Mouse (Mus musculus) midbrain, embryonic 11.5 days (tissue): ENCODE measurements around the gene Snrpa1. TPM values are rescaled to one million over a fixed set of nuclear protein-coding genes. Genes with fewer than 3 reads are reported as not detected.

Experiments used
- ATAC-seq: fragments of 200-750 bp; cut with Nextera tagmentation; 2 replicates; pipeline ENCODE4 v1.8.0; 2017; ENCODE audit warnings: moderate TSS enrichment, moderate library complexity; ENCODE audit not compliant: low FRiP score
- DNase-seq: peaks from one replicate; pipeline ENCODE4 v3.0.0; 2015; ENCODE audit warnings: low spot score; ENCODE audit errors: missing footprints
- H3K27ac ChIP-seq: fragments of 300-500 bp; sonication (generic); 2 replicates; pipeline ENCODE4 v1.5.1; 2014; ENCODE audit warnings: low read depth, low read length
- H3K27me3 ChIP-seq: fragments of 300-500 bp; sonication (generic); 2 replicates; pipeline ENCODE4 v1.6.1; 2014; ENCODE audit warnings: mild to moderate bottlenecking, low read length, moderate library complexity, mixed read lengths; ENCODE audit not compliant: control insufficient read depth, insufficient read depth
- H3K36me3 ChIP-seq: fragments of 300-500 bp; sonication (generic); 2 replicates; pipeline ENCODE4 v1.6.1; 2014; ENCODE audit warnings: mild to moderate bottlenecking, low read length, moderate library complexity, mixed read lengths; ENCODE audit not compliant: control insufficient read depth, insufficient read depth
- H3K4me1 ChIP-seq: fragments of 300-500 bp; sonication (generic); 2 replicates; pipeline ENCODE4 v1.6.1; 2014; ENCODE audit warnings: low read length; ENCODE audit not compliant: control insufficient read depth, insufficient read depth
- H3K4me2 ChIP-seq: fragments of 300-500 bp; sonication (generic); 2 replicates; pipeline ENCODE4 v1.6.1; 2014; ENCODE audit warnings: mild to moderate bottlenecking, moderate library complexity
- H3K4me3 ChIP-seq: fragments of 300-500 bp; sonication (generic); 2 replicates; pipeline ENCODE4 v1.5.1; 2014; ENCODE audit warnings: low read depth, low read length
- H3K9ac ChIP-seq: fragments of 300-500 bp; sonication (generic); 2 replicates; pipeline ENCODE4 v1.6.1; 2014; ENCODE audit warnings: low read length
- H3K9me3 ChIP-seq: fragments of 300-500 bp; sonication (generic); 2 replicates; pipeline ENCODE4 v1.6.1; 2016; ENCODE audit warnings: low read length; ENCODE audit not compliant: control insufficient read depth
- WGBS: fragments of 180-500 bp; shearing (Covaris S2); extraction: QIAGEN DNeasy Blood & Tissue Kit; methylation state at CpG from one replicate; pipeline ENCODE4 v1.1.7; 2014; 5-methylcytosine and 5-hydroxymethylcytosine counted together
- polyA plus RNA-seq: library from polyadenylated mRNA; unstranded; fragments of >200 nt; fragmentation: Nextera tagmentation; extraction: Ambion mirVana; gene quantifications from 2 replicates; pipeline ENCODE4 v1.2.1, GENCODE M21; 2014

Gene Snrpa1
- polyA plus RNA-seq, 1 experiment from 2014 or later, result 230 TPM

DNA sequence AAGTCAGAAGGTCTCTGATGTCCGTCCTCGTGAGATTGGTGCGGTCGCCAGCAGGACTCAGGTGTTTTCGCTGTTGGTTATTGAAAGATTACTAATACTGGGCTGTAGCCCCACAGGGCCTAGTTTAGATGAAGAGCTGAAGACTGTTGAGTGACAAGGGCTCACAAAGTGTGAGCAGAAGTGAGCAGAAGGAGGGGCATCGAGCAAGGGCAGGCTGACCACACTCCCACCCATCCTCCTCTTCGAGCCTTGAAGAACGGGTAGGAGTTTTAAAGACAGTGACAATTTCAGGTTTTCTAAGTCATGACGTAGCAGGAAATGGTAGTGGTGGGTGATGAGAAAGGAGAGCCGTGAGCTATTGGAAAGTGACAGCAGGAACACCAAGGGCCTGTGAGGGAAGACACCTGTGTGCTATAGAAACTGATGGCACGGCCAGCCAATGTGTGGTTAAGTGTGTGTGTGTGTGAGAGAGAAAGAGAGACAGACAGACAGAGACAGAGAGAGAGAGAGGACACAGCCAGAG lies 57.1 kb downstream of the Snrpa1 start:
- H3K36me3 ChIP-seq, result no peaks in the 10 kb centered on the region
- no peak overlapping the region for H3K4me2 ChIP-seq
- H3K27me3 ChIP-seq, result no peaks in the 10 kb centered on the region
- H3K9me3 ChIP-seq, result no peaks in the 10 kb centered on the region
- DNase-seq, result no peak
- H3K27ac ChIP-seq, result no peak overlapping the region
- ATAC-seq, result no peak
- no peak overlapping the region for H3K4me3 ChIP-seq
- peaks cover 9% of the 10 kb centered on the region; the same call in 1 of the 2 replicates for H3K4me1 ChIP-seq
- WGBS, result 91% methylated on average over 11 of the region's 11 CpGs
- no peak overlapping the region for H3K9ac ChIP-seq

DNA sequence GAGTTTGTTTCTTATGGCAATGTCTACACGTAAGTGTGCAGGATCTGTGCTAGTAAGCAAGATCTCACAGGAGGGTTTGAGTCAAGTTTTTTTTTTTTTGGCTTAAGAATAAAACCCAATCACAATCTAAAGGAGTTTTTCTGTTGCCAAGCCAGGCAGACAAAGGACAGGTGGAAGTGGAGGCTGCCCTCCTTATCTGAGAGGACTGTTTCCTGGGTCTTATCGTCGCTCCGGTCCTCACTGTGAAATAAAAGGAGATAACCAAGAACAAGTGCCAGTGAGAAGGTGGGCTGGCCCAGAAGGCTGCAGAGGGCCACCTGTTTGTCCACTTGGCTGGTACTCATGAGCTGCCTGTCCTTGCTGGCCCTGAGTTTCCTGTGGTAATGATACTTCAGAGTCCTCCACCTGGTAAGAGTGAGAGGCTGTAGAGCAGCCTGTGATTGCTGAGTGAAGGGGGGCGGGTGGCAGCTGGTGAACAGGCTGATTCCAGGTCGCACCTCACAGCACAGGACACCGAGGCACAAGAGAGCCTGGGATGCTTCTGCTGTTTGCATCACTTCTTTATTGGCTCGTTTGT lies 58.2 kb downstream of the Snrpa1 start:
- H3K27ac ChIP-seq, result no peak overlapping the region
- no peaks in the 10 kb centered on the region for H3K27me3 ChIP-seq
- no peak for ATAC-seq
- no peaks in the 10 kb centered on the region for H3K36me3 ChIP-seq
- H3K4me1 ChIP-seq, result 0 out of 2 replicates have a peak, but pooled peaks cover 2% of the 10 kb centered on the region
- WGBS, result 82% methylated on average over 8 of the region's 8 CpGs
- no peak for DNase-seq
- no peaks in the 10 kb centered on the region for H3K9me3 ChIP-seq
- no peak overlapping the region for H3K9ac ChIP-seq
- no peak overlapping the region for H3K4me2 ChIP-seq
- H3K4me3 ChIP-seq, result no peak overlapping the region

- no peak for ATAC-seq
- Histone ChIP-seq H3K27me3 (no peaks in the 10 kb centered on the region), H3K27ac (no peak overlapping the region), H3K9me3 (no peaks in the 10 kb centered on the region), H3K36me3 (no peaks in the 10 kb centered on the region), H3K4me2 (no peak overlapping the region), H3K4me1 (0 out of 2 replicates have a peak, but pooled peaks cover 2% of the 10 kb centered on the region), H3K4me3 (no peak overlapping the region), H3K9ac (no peak overlapping the region)
- WGBS, result 91% methylated on average over 3 of the region's 3 CpGs
- no peak for DNase-seq
Observed at GRCm38 (mm10) chr7:66118046-66118445, 59.2 kb downstream of the Snrpa1 start.

GRCm38 (mm10) chr7:66118796-66119195 lies 60.0 kb downstream of the Snrpa1 start:
- Histone ChIP-seq H3K9ac (no peak overlapping the region), H3K27me3 (no peaks in the 10 kb centered on the region), H3K4me2 (no peak overlapping the region), H3K4me1 (no peaks in the 10 kb centered on the region), H3K4me3 (no peak overlapping the region), H3K36me3 (no peaks in the 10 kb centered on the region), H3K9me3 (no peaks in the 10 kb centered on the region), H3K27ac (no peak overlapping the region)
- DNase-seq (no peak), ATAC-seq (no peak)
- 87% methylated on average over 7 of the region's 7 CpGs for WGBS

DNA sequence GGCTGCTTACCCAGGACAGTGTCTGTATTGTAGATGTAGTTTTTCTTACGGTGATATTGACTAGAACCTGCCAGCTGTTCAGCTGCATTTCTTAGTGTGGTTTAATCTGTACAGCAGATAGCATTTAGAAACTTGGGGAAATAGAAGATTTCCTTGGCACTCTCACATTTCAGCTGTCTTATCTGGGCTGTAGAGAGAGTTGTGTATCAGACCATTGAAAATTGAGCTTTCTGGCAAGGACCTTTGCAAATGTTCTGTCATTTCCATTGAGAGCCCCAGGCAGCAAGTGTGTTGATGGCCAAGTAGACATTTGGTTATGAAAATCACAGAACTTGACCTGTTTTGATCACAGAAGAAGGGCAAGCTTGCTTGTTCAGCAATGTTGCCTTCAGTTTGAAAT lies 61.3 kb downstream of the Snrpa1 start:
- Histone ChIP-seq H3K9ac (no peak overlapping the region), H3K4me2 (no peak overlapping the region), H3K4me1 (no peaks in the 10 kb centered on the region), H3K36me3 (no peaks in the 10 kb centered on the region; the same call in 1 of the 2 replicates), H3K4me3 (no peak overlapping the region), H3K27me3 (no peaks in the 10 kb centered on the region), H3K9me3 (no peaks in the 10 kb centered on the region), H3K27ac (no peak overlapping the region)
- whole genome bisulfite sequencing, result 87% methylated on average over 1 of the region's 1 CpGs
- ATAC-seq (no peak), DNase-seq (no peak)

GRCm38 (mm10) chr7:66120702-66121396 lies 62.0 kb downstream of the Snrpa1 start:
- H3K4me3 ChIP-seq, result no peak overlapping the region
- no peak overlapping the region for H3K27ac ChIP-seq
- H3K9ac ChIP-seq, result no peak overlapping the region
- no peaks in the 10 kb centered on the region for H3K27me3 ChIP-seq
- no peaks in the 10 kb centered on the region for H3K9me3 ChIP-seq
- no peaks in the 10 kb centered on the region for H3K4me1 ChIP-seq
- no peak overlapping the region for H3K4me2 ChIP-seq
- no peak for DNase-seq
- ATAC-seq, result no peak
- WGBS, result 82% methylated on average over 7 of the region's 7 CpGs
- peaks cover 5% of the 10 kb centered on the region for H3K36me3 ChIP-seq

Other genes with a start within 250 kb of the Snrpa1 start
- gene Pcsk6, start 197.3 kb upstream of the Snrpa1 start, polyA plus RNA-seq, result 0.69 and 0.85 TPM in 2 replicates
- gene Gm45213, start 15.4 kb upstream of the Snrpa1 start, polyA plus RNA-seq, result not detected in 2 replicates
- gene Selenos, start 20.6 kb downstream of the Snrpa1 start, polyA plus RNA-seq, result 85.7 and 85.9 TPM in 2 replicates
- gene Chsy1, start 50.5 kb downstream of the Snrpa1 start, polyA plus RNA-seq, result 18.4 and 20.4 TPM in 2 replicates